Mouse (Mus musculus): Measurements from ENCODE around the gene Maml1.

Maml1 gene

DNA sequence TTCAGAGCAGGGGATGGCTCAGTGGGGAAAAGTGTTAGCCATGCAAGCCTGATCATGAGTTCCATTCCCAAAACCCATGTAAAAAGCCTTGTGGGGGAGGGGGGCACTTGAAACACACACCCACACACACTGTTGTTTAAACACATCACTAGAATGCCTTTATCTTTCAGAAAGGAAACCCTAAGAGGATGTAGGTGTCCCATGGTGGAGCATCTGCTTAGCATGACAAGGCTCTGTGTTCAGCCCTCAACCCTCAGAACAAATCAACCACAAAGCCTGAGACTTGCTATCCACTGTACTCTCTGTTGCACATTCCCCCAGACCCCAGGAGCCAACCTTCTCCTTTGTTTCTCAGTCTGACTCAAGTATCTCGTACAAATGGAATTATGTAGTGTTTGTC is 12.1 kb downstream of the Maml1 start:
- DNase-seq (ENCODE audit: low spot score in 2 of 2): no peak

DNA sequence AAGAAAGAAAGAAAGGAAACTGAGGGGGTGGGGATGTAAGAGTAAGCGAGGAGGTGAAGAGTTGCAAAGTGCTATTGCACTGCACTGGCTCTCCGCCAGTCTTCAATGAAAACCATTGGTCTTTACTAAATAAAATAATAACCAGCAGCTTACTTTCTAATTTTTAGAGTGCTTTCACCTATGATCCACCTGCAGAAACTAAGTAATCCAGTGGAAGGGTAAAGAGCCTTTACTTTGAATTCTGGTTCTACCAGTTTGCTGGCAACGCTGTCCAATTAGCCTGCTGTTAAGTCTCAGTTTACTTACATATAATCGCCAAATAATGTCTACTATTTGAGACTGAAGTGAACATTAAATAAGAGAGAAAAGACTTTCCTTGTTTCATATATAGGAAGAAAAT is 13.1 kb downstream of the Maml1 start:
- DNase-seq (ENCODE audit: low spot score in 2 of 2): no peak

DNA sequence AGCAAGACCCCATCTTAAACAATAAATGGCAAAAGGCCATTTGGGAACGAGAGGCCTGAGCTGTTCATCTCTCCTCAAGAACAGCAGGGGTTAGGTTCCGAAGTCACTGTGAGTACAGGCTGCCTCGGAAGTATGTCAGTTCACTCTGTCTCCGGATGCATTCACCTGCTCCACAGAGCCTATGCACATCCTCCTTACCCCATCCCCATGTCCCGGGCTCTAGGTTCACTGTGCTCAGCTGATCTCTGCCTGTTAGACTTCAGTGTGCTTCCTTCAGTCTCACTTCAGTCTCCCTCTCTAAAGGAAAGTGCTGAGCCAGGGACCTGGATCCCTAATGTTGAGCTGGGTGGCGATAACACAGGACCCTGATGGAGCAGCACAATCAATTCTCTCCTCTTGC is 14.4 kb downstream of the Maml1 start:
- DNase-seq (ENCODE audit: low spot score in 2 of 2): no peak

DNA sequence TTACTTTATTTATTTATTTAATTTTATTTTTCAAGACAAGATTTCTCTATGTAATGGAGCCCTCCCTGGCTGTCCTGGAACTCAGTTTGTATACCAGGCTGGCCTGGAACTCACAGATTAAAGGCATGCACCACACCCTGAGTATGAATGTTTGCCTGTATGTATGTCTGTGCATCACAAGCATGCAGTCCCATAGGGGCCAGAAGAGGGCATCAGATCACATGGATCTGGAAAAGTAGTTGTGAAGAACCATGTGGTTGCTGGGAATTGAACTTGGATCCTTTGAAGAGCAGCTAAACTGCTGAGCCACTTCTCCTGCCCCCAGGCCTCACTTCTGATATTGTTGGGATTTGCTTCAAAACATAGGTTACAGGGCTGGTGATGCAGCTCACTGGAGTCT is 15.1 kb downstream of the Maml1 start:
- DNase-seq (ENCODE audit: low spot score in 2 of 2): no peak

DNA sequence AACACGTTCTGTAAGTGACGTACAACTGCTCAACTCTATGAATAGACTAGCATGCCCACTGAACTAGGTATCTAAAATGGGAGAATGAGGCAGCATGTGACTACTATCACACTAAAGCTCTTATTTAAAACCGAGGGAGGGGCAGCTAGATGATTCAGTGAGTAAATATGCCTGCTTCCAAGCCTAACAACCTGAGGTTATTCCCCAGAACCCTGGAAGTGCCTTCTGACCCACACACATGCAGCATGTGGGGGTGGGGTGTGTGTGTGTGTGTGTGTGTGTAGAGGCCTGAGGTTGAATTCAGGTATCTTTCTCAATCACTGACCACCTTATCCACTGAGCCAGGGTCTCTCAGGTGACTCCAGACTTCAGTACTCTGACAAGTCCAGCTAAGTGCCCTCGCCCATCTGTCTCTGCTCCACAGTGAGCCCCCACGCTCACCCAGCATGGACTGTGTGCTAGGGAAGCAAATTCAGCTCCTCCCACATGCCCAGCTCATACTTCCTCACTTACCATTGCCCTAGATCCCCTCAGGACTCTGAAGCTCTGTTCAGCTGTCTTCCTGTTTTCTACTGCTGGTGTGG is 16.5 kb downstream of the Maml1 start:
- no peak for DNase-seq (ENCODE audit: low spot score in 2 of 2)

DNA sequence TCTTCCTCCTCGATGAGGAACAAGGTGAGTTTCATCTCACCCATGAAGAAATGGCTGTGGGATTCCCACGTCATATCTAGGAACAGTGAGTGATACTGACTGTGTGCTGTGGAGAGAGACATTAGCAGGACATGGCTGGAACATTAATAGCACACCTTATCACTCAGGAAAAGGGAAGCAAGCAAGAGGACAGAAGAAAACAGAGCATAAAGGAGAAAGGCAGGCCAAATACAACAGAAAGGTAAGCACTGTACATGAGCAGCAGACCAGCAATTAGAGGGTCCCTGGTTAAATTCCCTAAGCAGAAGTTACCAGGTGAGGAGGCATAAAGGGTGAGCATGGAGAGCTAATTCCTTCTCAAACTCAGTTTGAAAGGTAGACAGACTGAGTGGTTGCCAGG is 17.0 kb downstream of the Maml1 start:
- DNase-seq (ENCODE audit: low spot score in 2 of 2): no peak

DNA sequence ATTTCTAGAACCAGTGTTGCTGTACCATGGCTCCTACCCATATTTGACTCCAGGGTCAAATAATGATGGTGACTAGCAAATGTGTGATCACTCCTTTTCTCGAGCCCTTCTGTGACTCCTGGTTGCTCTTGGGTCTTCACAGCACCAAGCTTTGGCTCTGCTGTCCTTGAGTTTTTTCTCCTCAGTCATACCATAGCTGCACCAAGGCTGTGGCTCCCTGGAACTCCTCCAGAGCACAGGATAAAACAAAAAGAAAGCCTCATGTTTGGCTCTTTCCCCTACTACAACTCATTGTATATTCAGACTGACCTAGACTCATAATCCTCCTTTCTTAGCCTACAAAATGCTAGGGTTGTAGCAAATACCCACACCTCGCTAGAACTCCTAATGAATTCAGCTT is 19.3 kb downstream of the Maml1 start:
- DNase-seq (ENCODE audit: low spot score in 2 of 2): no peak

DNA sequence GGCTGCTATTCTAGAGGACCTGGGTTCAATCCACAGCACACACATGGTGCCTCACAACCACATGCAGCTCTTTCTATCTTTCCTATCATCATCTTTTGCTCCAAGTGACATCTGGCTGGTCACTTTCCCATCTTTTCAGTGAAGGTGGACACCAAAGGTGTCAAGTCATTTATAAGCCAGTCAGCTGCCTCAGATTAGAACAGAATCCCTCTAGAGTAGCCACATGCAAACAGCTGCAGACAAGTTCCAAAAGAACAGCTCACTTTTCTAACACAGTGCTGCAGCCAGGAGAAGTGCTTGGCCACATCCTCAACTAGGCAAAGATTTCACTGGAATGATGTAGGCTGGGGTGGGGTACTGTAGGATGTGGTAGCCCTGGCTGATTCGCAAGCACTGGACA is 22.2 kb downstream of the Maml1 start:
- no peak for DNase-seq (ENCODE audit: low spot score in 2 of 2)

DNA sequence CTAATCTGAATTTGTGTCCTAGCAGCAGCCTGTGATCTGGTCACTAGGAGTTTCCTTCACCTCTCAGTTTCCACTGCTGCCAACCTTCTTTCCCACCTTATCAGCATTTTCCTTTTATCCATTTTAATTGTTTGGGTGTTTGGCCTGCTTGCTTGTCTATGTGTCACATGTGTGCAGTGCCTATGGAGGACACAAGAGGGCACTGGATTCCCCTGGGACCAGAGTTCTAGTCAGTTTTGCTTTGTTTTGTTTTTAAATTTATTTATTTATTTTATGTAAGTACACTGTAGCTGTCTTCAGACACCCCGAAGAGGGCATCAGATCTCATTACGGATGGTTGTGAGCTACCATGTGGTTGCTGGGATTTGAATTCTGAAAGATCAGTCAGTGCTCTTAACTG is 22.9 kb downstream of the Maml1 start:
- peak; percentile 16 to 58 for DNase-seq (ENCODE audit: low spot score in 2 of 2)

DNA sequence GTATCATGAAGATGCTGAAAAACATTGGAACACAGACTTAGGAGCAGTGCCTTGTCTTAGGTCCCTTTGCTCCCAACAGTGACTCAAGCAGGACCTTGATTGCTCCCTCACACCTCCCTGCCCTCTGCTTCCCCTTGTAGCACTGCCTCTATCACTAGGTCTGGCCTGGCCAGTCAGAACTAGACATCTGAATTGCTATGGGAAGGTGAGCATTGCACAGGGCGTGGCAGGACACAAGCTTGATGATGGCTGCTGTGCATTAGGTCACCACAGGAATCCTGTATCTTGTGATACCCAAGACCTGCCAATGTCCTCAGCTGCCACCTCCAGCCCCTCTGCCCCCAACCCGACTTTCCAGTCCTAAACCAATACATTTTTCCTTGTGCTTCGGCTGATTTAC is 25.1 kb downstream of the Maml1 start:
- DNase-seq (ENCODE audit: low spot score in 2 of 2): no peak

DNA sequence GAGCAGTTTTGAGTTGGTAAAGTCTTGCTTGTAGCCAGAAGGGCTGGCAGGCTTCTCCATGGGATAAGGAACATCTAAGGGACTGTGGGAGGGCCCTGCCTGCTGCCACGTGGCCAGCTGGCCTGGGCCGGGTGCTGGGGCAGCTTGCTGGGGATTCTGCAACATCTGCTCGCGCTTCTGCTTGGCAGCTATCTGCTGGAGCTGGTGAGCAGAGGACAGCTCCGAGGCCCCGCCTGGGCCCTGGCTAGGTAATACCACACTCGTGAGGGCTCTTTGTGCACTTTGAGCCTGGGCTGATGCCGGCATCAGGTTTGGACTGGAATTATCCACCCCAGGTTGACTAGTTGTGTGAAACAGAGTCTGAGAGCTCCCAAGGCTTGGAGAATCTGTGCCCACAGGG is 26.2 kb downstream of the Maml1 start:
- DNase-seq (ENCODE audit: low spot score in 2 of 2): no peak

DNA sequence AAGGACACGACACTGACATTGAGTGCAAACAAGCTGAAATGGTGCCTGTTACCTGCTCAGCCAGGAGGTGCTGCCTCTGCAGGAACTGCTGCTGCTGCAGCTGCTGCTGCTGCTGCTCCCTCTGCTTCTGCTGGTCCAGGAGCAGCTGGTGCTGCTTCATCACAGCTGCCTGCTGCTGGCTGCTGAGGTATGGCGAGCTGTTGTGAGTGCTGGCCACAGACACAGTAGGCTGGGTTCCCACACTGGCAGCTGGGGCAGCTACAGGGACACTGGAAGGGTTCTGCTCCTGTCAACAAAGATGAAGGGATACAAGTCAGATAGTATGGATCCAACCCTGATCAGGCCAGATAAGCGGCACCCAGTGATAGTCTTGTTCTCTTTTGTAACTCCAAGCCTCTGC is 28.9 kb downstream of the Maml1 start:
- DNase-seq (ENCODE audit: low spot score in 2 of 2): no peak

DNA sequence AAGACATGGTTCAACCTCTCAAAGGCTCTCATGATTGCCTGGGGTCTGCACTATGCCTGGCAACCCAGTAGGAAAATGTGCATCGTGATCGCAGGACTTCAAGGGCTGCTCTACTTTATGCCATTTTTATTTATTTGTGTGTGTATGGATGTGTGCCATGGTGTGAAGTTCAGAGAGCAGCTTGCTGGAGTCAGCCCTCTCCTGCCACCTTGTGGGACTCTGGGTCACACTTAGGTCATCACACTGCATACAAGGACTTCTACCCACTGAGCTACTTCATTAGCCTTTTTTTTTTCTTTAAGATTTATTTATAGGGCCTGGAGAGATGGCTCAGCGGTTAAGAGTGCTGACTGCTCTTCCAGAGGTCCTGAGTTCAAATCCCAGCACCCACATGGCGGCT is 30.1 kb downstream of the Maml1 start:
- no peak for DNase-seq (ENCODE audit: low spot score in 2 of 2)

DNA sequence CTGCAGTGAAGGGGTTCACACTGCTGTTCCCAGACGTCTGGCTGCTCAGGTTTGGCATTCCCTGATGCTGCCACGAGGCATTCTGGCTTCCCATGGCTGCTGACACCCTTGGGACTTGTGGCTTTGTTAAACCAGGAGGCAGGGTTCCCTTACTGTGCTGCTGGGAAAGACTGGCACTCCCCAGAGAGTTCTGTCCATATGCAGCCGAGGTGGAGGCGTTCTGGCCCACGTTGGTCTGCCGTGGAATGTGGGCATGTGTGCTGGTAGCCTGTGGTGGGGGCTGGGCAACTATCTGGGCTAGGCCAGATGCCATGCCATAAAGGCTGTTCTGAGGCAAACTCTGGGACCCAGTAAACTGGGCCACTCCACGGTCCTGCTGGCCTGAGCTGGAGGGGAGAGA is 33.8 kb downstream of the Maml1 start:
- DNase-seq (ENCODE audit: low spot score in 2 of 2): no peak

DNA sequence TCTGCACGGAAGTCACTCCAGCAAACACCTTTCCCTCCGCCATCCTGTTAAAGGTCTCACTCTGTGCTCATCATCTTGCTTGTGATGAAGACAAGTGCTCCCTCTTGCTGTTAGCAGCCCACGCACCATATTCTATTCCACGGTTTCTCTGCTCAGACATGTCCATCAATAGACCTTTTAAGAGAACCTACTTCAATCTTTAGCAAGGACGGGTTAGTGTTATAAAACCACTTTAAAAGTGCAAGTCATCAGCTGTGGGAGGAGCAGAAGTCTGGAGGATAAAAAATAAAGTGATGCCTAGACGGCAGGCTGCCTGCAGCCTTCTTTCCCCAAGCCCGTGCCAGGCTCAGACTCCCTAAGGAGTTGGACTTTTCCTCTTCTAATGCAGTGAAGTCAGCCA is 35.5 kb downstream of the Maml1 start:
- DNase-seq (ENCODE audit: low spot score in 2 of 2): no peak

DNA sequence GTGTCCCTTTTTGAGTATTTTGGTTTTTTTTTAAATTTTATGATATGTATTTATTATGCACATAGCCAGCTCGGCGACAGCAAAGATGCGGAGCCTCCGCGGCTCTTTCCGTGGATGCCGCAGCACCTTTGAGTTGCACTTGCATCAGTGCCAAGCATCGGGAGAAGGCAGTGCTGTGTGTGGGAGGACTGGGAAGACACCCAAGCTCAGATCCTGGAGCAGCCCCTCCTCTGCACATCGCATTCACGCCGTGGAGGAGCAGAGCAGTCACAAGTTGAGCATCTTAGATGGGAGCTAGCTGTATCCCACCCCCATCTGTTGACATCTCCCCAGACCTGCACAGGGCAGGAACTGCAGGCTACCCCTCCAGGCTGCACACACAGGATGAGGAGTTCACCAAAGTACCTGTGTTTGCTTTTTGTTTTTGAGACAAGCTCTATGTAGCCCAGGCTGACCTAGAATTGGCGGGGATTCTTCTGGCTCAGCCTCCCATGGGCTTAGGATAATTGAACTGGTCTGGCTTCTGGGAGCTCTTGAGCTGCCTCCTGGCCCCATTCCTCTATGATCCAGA is 38.0 kb downstream of the Maml1 start:
- DNase-seq (ENCODE audit: low spot score in 2 of 2): no peak

DNA sequence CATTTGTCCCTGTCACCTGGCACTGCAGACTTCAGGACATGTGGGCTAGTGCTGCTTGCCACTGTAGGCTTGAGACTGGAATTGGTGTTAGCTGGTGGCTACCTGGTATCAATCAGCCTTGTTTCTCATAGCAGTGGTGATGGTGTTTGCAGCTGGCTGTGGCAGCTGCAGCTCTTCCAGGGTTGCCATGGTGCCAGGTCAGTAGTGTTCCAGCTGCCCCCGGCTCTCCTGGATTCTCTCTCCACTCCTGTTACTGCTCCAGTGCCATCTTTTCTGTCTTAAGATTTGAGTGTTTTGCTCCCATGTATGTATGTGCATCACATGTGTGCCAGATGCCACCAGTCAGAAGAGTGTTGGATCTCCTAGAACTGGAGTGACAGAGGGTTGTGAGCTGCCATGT is 38.7 kb downstream of the Maml1 start:
- DNase-seq (ENCODE audit: low spot score in 2 of 2): no peak

DNA sequence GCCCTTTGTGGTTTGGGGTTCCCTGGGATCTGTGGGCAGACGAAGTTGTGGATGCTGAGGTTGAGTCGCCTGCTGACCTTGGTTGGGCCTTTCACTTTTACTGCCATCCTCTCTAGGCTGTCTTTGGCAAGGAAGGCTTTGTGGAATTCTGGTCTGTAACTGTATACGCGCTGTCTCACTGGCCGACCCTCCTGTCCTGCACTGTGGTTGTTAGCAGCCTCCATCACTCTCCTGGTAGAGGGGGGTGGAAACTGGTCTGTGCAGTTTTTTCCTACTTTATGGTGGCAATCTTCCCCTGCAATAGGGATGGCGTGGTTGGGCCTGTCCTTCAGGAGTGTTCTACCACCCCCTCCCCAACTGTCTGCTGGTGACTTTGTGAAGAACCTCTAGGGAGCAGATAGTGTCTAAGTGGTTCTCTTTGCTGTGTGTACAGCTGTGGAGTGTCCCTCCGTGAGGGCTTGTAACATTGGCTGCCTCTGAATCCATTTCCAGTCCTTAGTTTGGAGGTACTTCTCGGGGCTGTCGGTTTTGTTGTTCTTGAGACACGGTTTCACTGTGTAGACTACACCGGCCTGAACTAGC is 39.3 kb downstream of the Maml1 start:
- no peak for DNase-seq (ENCODE audit: low spot score in 2 of 2)

DNA sequence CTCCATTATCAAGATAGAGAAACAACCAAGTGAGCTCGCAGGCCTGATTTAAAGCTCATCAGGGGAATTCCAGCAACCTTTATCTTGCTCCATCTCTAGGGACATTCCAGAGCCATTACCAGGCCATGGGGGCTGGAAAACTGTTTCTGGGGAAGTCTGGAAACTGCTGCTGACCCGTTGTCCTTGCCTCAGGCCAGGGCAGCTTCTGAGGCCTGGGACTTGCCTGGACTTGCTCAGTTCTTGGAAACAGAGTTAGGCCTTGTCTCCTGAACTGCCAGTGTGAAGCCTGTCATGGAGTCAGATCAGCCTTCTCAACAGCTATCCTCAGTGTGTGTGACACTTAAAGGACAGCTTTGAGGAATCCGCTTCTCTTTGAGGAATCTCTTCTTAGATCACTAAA is 39.9 kb downstream of the Maml1 start:
- DNase-seq (ENCODE audit: low spot score in 2 of 2): no peak

DNA sequence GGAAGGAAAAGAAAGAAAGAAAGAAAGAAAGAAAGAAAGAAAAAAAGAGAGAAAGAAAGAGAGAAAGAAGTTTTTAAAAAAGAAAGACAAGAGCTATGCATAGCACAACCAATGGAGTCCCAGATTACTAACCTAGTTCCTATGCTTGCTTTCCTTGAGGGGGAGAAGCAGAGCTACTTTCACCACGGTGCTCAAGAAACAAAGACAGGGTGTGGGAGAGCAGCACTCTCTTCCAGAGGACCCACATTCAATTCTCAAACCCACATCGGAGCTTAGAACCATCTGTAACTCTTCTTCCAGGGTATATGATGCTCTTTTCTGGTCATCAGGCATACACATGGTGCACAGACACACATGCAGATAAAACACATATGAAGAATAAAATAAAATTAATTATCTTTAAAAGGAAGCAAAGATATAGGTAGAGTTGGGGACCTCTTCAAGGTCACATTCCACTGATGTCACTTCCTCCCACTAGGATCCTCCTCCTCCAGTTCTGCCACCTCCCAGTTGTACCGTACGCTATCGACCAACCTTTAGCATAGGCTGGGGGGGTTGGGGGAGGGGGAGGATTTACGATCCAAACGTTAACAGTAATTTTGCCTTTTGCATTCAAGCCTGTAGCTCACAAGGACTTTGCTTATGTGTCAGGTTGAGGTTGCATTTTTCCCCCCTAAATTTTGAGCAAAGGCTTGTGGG is 43.5 kb downstream of the Maml1 start:
- DNase-seq (ENCODE audit: low spot score in 2 of 2): no peak

DNA sequence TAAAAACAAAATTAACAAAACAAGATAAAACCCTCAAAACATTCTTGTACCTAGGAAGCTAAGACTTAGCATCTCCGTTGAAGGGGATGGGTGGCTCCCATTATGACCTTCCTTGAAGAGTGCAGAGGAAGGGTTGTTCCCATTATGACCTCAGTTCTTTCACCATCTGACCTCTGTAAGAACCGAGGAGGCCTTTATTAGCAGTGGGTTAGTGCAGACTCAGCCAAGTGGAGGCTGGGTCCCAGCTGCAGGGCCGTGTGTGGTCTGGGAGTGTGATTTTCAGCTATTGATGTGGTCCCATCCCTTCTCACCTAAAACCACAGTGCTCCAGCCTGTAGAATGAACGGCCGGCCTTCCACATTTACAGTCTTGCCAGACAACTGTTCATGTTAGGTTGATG is 46.8 kb downstream of the Maml1 start:
- DNase-seq (ENCODE audit: low spot score in 2 of 2): no peak

DNA sequence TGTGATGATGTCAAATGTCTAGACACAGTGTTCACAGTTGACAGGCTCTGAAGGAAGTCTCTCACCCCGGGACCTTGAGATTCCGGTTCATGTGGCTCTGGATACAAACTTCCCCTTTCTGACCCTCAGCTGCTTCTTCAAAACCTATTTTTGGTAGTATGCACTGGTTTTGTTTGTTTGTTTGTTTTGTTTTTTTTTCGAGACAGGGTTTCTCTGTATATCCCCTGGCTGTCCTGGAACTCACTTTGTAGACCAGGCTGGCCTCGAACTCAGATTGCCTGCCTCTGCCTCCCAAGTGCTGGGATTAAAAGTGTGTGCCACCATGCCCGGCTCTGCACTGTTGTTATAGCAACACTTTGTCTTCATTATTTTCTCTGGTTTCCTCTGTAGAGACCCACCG is 48.2 kb downstream of the Maml1 start:
- DNase-seq (ENCODE audit: low spot score in 2 of 2): peak in 1 of 2 experiments; percentile 60

DNA sequence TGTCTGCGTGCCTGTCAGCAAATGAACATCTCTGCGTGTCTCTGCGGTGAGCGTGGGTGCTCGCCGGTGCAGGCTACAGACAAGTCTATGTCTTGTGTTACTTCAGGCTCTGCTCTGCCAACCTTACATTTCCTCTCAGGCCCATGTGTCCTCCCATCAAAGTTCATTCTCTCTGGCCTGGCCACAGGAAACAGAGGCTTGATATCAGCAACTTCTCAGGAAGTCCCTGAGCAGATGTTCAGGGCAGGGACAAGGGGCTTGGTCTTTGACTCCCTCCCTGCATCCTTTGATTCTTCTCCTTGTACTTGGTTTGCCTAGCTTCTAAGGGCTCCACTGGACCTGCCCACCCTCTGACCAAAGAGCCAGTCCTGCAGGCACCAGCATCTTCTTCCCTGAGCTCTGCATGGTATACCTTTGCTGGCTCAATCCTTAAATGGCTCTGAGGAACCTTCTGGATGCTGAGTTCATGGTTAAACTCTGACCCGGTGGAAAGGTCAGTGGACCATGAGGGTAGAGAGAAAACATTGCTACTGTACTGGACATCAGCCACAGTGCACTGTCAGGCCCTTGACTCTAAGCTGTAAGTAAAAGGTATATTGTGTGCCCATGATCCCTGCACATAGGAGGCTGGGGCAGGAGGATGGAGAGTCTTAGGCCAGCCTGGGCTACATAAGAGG is 51.7 kb downstream of the Maml1 start:
- DNase-seq (ENCODE audit: low spot score in 2 of 2): no peak
